Mouse (Mus musculus) erythroblast, embryonic 14.5 days (primary cell): ENCODE data around the gene Rit1. TPM values are rescaled to one million over a fixed set of nuclear protein-coding genes. Genes with fewer than 3 reads are reported as not detected.
"Not testable (repeated sequence)": the region's sequence is repeated elsewhere in the genome, so short reads cannot be mapped to it uniquely, and the experiment has no call there.

Experiments
- H3K27me3 ChIP-seq: 2 replicates; pipeline ENCODE4 v1.6.1; 2012; ENCODE audit warnings: inconsistent platforms; ENCODE audit not compliant: control insufficient read depth
- H3K36me3 ChIP-seq: 2 replicates; pipeline ENCODE4 v1.6.1; 2012; ENCODE audit warnings: mild to moderate bottlenecking, inconsistent platforms; ENCODE audit not compliant: control insufficient read depth
- H3K4me1 ChIP-seq: 2 replicates; pipeline ENCODE4 v1.6.1; 2012; ENCODE audit warnings: inconsistent platforms; ENCODE audit not compliant: control insufficient read depth
- H3K4me3 ChIP-seq: replicated peaks from 2 replicates; pipeline ENCODE3; 2012; ENCODE audit warnings: moderate library complexity, mild to moderate bottlenecking, inconsistent platforms
- H3K9me3 ChIP-seq: 2 replicates; pipeline ENCODE4 v1.6.1; 2012; ENCODE audit warnings: low read length, inconsistent platforms, mixed read lengths; ENCODE audit not compliant: control insufficient read depth
- GATA1 ChIP-seq: IDR thresholded peaks from 2 replicates; pipeline ENCODE4 v1.6.1; 2012; ENCODE audit warnings: low read length, inconsistent platforms, mixed read lengths
- TAL1 ChIP-seq: IDR thresholded peaks from 3 replicates; pipeline ENCODE4 v1.6.1; 2012; ENCODE audit warnings: low read length, inconsistent platforms, mixed read lengths
- polyA plus RNA-seq: library from polyadenylated mRNA; stranded (reverse); fragments of >175 nt; gene quantifications from 2 replicates; pipeline ENCODE4 v1.2.3, GENCODE M21; 2012

Rit1 gene
- polyA plus RNA-seq, 1 experiment = 4.6 TPM

- TF ChIP-seq TAL1 (no peak), GATA1 (no peak)
- Histone ChIP-seq H3K27me3 (no peaks in the 10 kb centered on the region), H3K9me3 (no peaks in the 10 kb centered on the region)
Measured at GRCm38 (mm10) chr3:88755541-88755940, 38.9 kb downstream of the Rit1 start.

GRCm38 (mm10) chr3:88756276-88756675 is 39.6 kb downstream of the Rit1 start:
- Histone ChIP-seq H3K4me1 (peaks cover 13% of the 10 kb centered on the region), H3K36me3 (no peaks in the 10 kb centered on the region), H3K9me3 (no peaks in the 10 kb centered on the region), H3K27me3 (no peaks in the 10 kb centered on the region), H3K4me3 (no peak overlapping the region)
- TF ChIP-seq GATA1 (no peak), TAL1 (no peak)

More at GRCm38 (mm10) chr3:88755541-88755940, 38.9 kb downstream of the Rit1 start:
- H3K36me3 ChIP-seq = no peaks in the 10 kb centered on the region
- H3K4me1 ChIP-seq = peaks cover 13% of the 10 kb centered on the region
- no peak overlapping the region for H3K4me3 ChIP-seq

- Histone ChIP-seq H3K9me3 (no peaks in the 10 kb centered on the region), H3K4me1 (peaks cover 13% of the 10 kb centered on the region), H3K4me3 (no peak overlapping the region), H3K36me3 (no peaks in the 10 kb centered on the region), H3K27me3 (no peaks in the 10 kb centered on the region)
- no peak for TF ChIP-seq GATA1
- TF ChIP-seq TAL1 = no peak
Measured at GRCm38 (mm10) chr3:88758045-88758500, 41.4 kb downstream of the Rit1 start.

- no peak for TF ChIP-seq GATA1
- TF ChIP-seq TAL1 = no peak
- Histone ChIP-seq H3K9me3 (no peaks in the 10 kb centered on the region), H3K4me1 (peaks cover 11% of the 10 kb centered on the region), H3K4me3 (no peak overlapping the region), H3K36me3 (no peaks in the 10 kb centered on the region), H3K27me3 (no peaks in the 10 kb centered on the region; the same call in 1 of the 2 replicates)
Measured at GRCm38 (mm10) chr3:88761619-88762018, 45.0 kb downstream of the Rit1 start.

- Histone ChIP-seq H3K9me3 (no peaks in the 10 kb centered on the region), H3K36me3 (no peaks in the 10 kb centered on the region), H3K4me1 (peaks cover 11% of the 10 kb centered on the region), H3K27me3 (no peaks in the 10 kb centered on the region; the same call in 1 of the 2 replicates), H3K4me3 (no peak overlapping the region)
- no peak for TF ChIP-seq GATA1
- TF ChIP-seq TAL1 = no peak
Measured at GRCm38 (mm10) chr3:88762401-88762831, 45.8 kb downstream of the Rit1 start.

- Histone ChIP-seq H3K4me1 (peaks cover 12% of the 10 kb centered on the region), H3K4me3 (peak overlapping the region; percentile 31)
- H3K27me3 ChIP-seq, H3K36me3 ChIP-seq, H3K9me3 ChIP-seq: not testable (repeated sequence)
Measured at GRCm38 (mm10) chr3:88771189-88771940, 54.7 kb downstream of the Rit1 start.

- not testable (repeated sequence) for H3K36me3 ChIP-seq, H3K9me3 ChIP-seq, H3K27me3 ChIP-seq, H3K4me3 ChIP-seq
- H3K4me1 ChIP-seq = peaks cover 12% of the 10 kb centered on the region
Measured at GRCm38 (mm10) chr3:88771941-88772280, 55.3 kb downstream of the Rit1 start.

- not testable (repeated sequence) for H3K27me3 ChIP-seq, H3K9me3 ChIP-seq, H3K36me3 ChIP-seq, H3K4me3 ChIP-seq
- H3K4me1 ChIP-seq = peaks cover 12% of the 10 kb centered on the region
Measured at GRCm38 (mm10) chr3:88772399-88772798, 55.8 kb downstream of the Rit1 start.

GRCm38 (mm10) chr3:88773163-88773562 is 56.5 kb downstream of the Rit1 start:
- H3K36me3 ChIP-seq, H3K9me3 ChIP-seq, H3K4me3 ChIP-seq, H3K27me3 ChIP-seq: not testable (repeated sequence)
- peaks cover 12% of the 10 kb centered on the region for H3K4me1 ChIP-seq

GRCm38 (mm10) chr3:88774939-88775841 is 58.6 kb downstream of the Rit1 start, which contains the start of gene Syt11:
Gene Syt11, minus strand, starts transcription at chr3:88775164.
- not testable (repeated sequence) for H3K27me3 ChIP-seq, H3K9me3 ChIP-seq, H3K36me3 ChIP-seq
- H3K4me3 ChIP-seq = peak within 1 kb of the TSS; percentile 61
- peaks cover 12% of the 10 kb centered on the region for H3K4me1 ChIP-seq

Other genes starting within 250 kb of the Rit1 start
- 137 and 158 TPM in 2 replicates for gene Lmna, start 206.9 kb upstream of the Rit1 start, polyA plus RNA-seq
- gene Mex3a, start 184.4 kb upstream of the Rit1 start, polyA plus RNA-seq = 0.01 and 0.02 TPM in 2 replicates
- not detected in 2 replicates for gene Rab25, start 168.5 kb upstream of the Rit1 start, polyA plus RNA-seq
- 7.4 and 12.2 TPM in 2 replicates for gene Lamtor2, start 163.8 kb upstream of the Rit1 start, polyA plus RNA-seq
- 2.6 and 3.1 TPM in 2 replicates for gene Ubqln4, start 163.1 kb upstream of the Rit1 start, polyA plus RNA-seq
- 6.5 and 12.3 TPM in 2 replicates for gene Ssr2, start 141.0 kb upstream of the Rit1 start, polyA plus RNA-seq
- 0.13 and 0.87 TPM in 2 replicates for gene Arhgef2, start 110.9 kb upstream of the Rit1 start, polyA plus RNA-seq
- gene Rxfp4, start 63.7 kb upstream of the Rit1 start, polyA plus RNA-seq = not detected in 2 replicates
- 0.32 and 0.37 TPM in 2 replicates for gene Khdc4, start 31.0 kb upstream of the Rit1 start, polyA plus RNA-seq
- 0.02 TPM in 1 of 2 replicates, not detected in the other for gene Syt11, start 58.3 kb downstream of the Rit1 start, polyA plus RNA-seq
- 1.1 and 1.2 TPM in 2 replicates for gene Gon4l, start 118.4 kb downstream of the Rit1 start, polyA plus RNA-seq
- 0.23 and 0.27 TPM in 2 replicates for gene Msto1, start 197.2 kb downstream of the Rit1 start, polyA plus RNA-seq
- 0.23 and 0.25 TPM in 2 replicates for gene Ash1l, start 233.8 kb downstream of the Rit1 start, polyA plus RNA-seq
- gene Dap3, start 234.3 kb downstream of the Rit1 start, polyA plus RNA-seq = 9.4 and 17.0 TPM in 2 replicates